In the genomic region with DNA sequence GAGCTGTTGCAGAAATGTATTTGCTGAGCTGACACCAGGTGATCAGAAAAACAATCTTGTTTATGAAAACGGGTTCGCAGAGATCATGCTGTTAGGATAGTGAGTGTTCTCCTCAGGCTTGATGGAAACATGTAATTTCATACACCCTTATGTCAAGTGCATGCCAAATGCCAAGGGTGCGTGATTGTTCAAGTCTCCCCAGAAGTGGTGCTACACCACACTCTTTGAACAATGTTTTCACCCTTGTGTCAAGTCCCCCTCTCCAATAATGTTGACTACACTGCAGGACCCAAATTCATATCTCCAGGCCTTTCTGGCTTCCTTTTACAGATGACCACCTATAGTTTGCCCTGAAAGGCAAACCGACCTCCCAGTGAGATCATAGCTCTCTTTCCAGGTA, we compare ENCODE assay signal across 23 mouse cellular contexts. TPM values are rescaled to one million over a fixed set of nuclear protein-coding genes. Genes with fewer than 3 reads are reported as not detected.
DNase-seq lines count a peak whose midpoint lies in the region; ATAC-seq and TF ChIP-seq lines count a peak whose summit lies in the region.
"Had no signal": no experiment of that assay in that cellular context is flagged by ENCODE, and none has a peak within 500 bp of the region (broad histone marks: within the 10 kb centered on the region; RNA-seq: fewer than 3 reads in every experiment).

No protein-coding gene starts in this region.

- no peak for DNase-seq in gastrocnemius, adult 2 months
- DNase-seq in gastrocnemius, postnatal 36 days = no peak
- peak; percentile 18 for DNase-seq in liver, embryonic 11.5 days (ENCODE audit: low spot score)
- no peak for DNase-seq in liver
- peak; percentile 32 for DNase-seq in lung, postnatal 10 days
- DNase-seq in lung, postnatal 25 days (ENCODE audit: low spot score) = no peak
- no peak for DNase-seq in kidney, postnatal 14 days
- DNase-seq: adrenal gland, adult 8-10 months; adrenal gland, postnatal 36 days; B cell, adult 2 months; cerebellum, adult 2 months; cerebellum, postnatal 14 days; embryo, embryonic 11 days; heart, adult 18-20 months; heart, postnatal 36 days had no signal

- 89% methylated on average over 4 of the region's 4 CpGs for WGBS in liver, embryonic 11.5 days

- H3K4me2 ChIP-seq in liver, embryonic 11.5 days = no peak overlapping the region
- H3K4me2 ChIP-seq: heart, embryonic 12.5 days; hindbrain, embryonic 14.5 days had no signal

- peak overlapping the region; percentile 56 for H3K27ac ChIP-seq in gastrocnemius, adult 2 months
- no peak overlapping the region for H3K27ac ChIP-seq in liver, embryonic 11.5 days (ENCODE audit: low read depth, low read length)
- H3K27ac ChIP-seq: forebrain, embryonic 10.5 days; hindbrain, embryonic 14.5 days had no signal

- peaks cover 14% of the 10 kb centered on the region for H3K4me1 ChIP-seq in liver, embryonic 11.5 days (replicated peaks; ENCODE audit: control insufficient read depth, insufficient read depth, low read length)

- intact Hi-C loops in gastrocnemius, adult 2 months (cut with DNase I) = no loop called here
- intact Hi-C loops in gastrocnemius, postnatal 36 days (cut with DNase I) = no loop called here

- no peaks in the 10 kb centered on the region for H3K27me3 ChIP-seq in liver, embryonic 11.5 days (replicated peaks; ENCODE audit: control insufficient read depth, insufficient read depth, low read length)
- H3K27me3 ChIP-seq: heart, embryonic 12.5 days had no signal

- H3K9me3 ChIP-seq in liver, embryonic 11.5 days (ENCODE audit: control insufficient read depth, low read length) = no peaks in the 10 kb centered on the region
- H3K9me3 ChIP-seq: forebrain, embryonic 10.5 days; G1E; heart, embryonic 12.5 days had no signal

- no peak overlapping the region for H3K9ac ChIP-seq in liver, embryonic 11.5 days (ENCODE audit: low read depth, low read length)
- H3K9ac ChIP-seq: heart, embryonic 12.5 days; hindbrain, embryonic 14.5 days had no signal

- no peaks in the 10 kb centered on the region for H3K36me3 ChIP-seq in liver, embryonic 11.5 days (ENCODE audit: control insufficient read depth, insufficient read depth, low read length)
- H3K36me3 ChIP-seq: forebrain, embryonic 10.5 days; G1E; heart, embryonic 12.5 days had no signal

- H3K4me3 ChIP-seq in gastrocnemius, adult 2 months = no peak overlapping the region
- H3K4me3 ChIP-seq in liver, embryonic 11.5 days (ENCODE audit: low read depth, low read length) = no peak overlapping the region
- H3K4me3 ChIP-seq: erythroblast, embryonic 14.5 days; forebrain, embryonic 10.5 days; heart, embryonic 12.5 days had no signal

- no peak for ATAC-seq in liver, embryonic 11.5 days (replicated peaks; ENCODE audit: low FRiP score)
- ATAC-seq: CD4-positive, CD25-positive, alpha-beta regulatory T cell, adult 4 months; forebrain, embryonic 14.5 days had no signal

- no peak for TF ChIP-seq CTCF in gastrocnemius, adult 2 months (IDR thresholded peaks at IDR 0.05)

RNA-seq across cellular contexts. Expression of gene Fignl1, which starts 39.7 kb away (rescaled TPM):
- total RNA-seq in gastrocnemius, adult 2 months (2021) = under 1 TPM in 1 of 2 experiments, not detected in 1; 0.22 TPM
- under 1 TPM; 0.30 to 0.36 TPM for total RNA-seq in gastrocnemius, postnatal 36 days (2021)
- 122 and 151 TPM in 2 replicates for polyA plus RNA-seq in liver, embryonic 11.5 days (2014; fragmentation: Nextera tagmentation; extraction: Ambion mirVana)

RNA-seq across cellular contexts. Expression of gene Ddc, which starts 49.5 kb away (rescaled TPM):
- total RNA-seq in gastrocnemius, adult 2 months (2021) = under 1 TPM; 0.61 to 0.81 TPM
- under 1 TPM; 0.66 to 0.86 TPM for total RNA-seq in gastrocnemius, postnatal 36 days (2021)
- polyA plus RNA-seq in liver, embryonic 11.5 days (2014; fragmentation: Nextera tagmentation; extraction: Ambion mirVana) = 15.9 and 17.2 TPM in 2 replicates
- total RNA-seq: common myeloid progenitor, adult 5-6 weeks had no signal

Comparison
In these comparisons a context has a peak if more than half of its experiments do, and no peak if none do; other contexts are left out.
1. DNase-seq: peak in liver, embryonic 11.5 days (single experiment) and lung, postnatal 10 days (single experiment); none in gastrocnemius, adult 2 months (single experiment), gastrocnemius, postnatal 36 days (0 of 2), liver (single experiment), lung, postnatal 25 days (single experiment) and kidney, postnatal 14 days (single experiment).